Mouse (Mus musculus) heart, embryonic 13.5 days (tissue): ENCODE data around the gene Jam3. TPM values are rescaled to one million over a fixed set of nuclear protein-coding genes. Genes with fewer than 3 reads are reported as not detected.

Source experiments
- ATAC-seq: fragments of 200-750 bp; cut with Nextera tagmentation; 2 replicates; pipeline ENCODE4 v1.8.0; 2017; ENCODE audit warnings: moderate TSS enrichment; ENCODE audit not compliant: insufficient number of reproducible peaks, low FRiP score, low TSS enrichment; ENCODE audit errors: extremely low read depth
- H3K27ac ChIP-seq: fragments of 300-500 bp; sonication (generic); replicated peaks from 2 replicates; pipeline ENCODE4 v1.5.1; 2015; ENCODE audit warnings: moderate library complexity, mild to moderate bottlenecking, inconsistent platforms
- H3K27me3 ChIP-seq: fragments of 300-500 bp; sonication (generic); replicated peaks from 2 replicates; pipeline ENCODE4 v1.6.1; 2015; ENCODE audit warnings: mild to moderate bottlenecking, inconsistent platforms
- H3K36me3 ChIP-seq: fragments of 300-500 bp; sonication (generic); 2 replicates; pipeline ENCODE4 v1.6.1; 2015; ENCODE audit warnings: mild to moderate bottlenecking, inconsistent platforms
- H3K4me1 ChIP-seq: fragments of 300-500 bp; sonication (generic); 2 replicates; pipeline ENCODE4 v1.6.1; 2015; ENCODE audit warnings: inconsistent platforms
- H3K4me2 ChIP-seq: fragments of 300-500 bp; sonication (generic); 2 replicates; pipeline ENCODE4 v1.6.1; 2015; ENCODE audit warnings: inconsistent platforms, mild to moderate bottlenecking, moderate library complexity
- H3K4me3 ChIP-seq: fragments of 300-500 bp; sonication (generic); 2 replicates; pipeline ENCODE4 v1.5.1; 2015; ENCODE audit warnings: moderate library complexity, mild to moderate bottlenecking, inconsistent platforms
- H3K9ac ChIP-seq: fragments of 300-500 bp; sonication (generic); 2 replicates; pipeline ENCODE4 v1.6.1; 2015; ENCODE audit warnings: inconsistent platforms, mild to moderate bottlenecking, moderate library complexity
- H3K9me3 ChIP-seq: fragments of 300-500 bp; sonication (generic); 2 replicates; pipeline ENCODE4 v1.6.1; 2016; ENCODE audit warnings: inconsistent platforms
- WGBS: fragments of 180-500 bp; shearing (Covaris S2); methylation state at CpG from one replicate; pipeline ENCODE4 v1.1.7; 2015; ENCODE audit warnings: mixed read lengths; 5-methylcytosine and 5-hydroxymethylcytosine counted together
- polyA plus RNA-seq: library from polyadenylated mRNA; unstranded; fragments of >200 nt; fragmentation: Nextera tagmentation; extraction: Ambion mirVana; gene quantifications from 2 replicates; pipeline ENCODE4 v1.2.1, GENCODE M21; 2015

The Jam3 gene
- polyA plus RNA-seq, 1 experiment from 2014 or later = 39.8 TPM

- WGBS = 64% methylated on average over 10 of the region's 10 CpGs
- Histone ChIP-seq H3K36me3 (peaks cover 14% of the 10 kb centered on the region), H3K4me1 (peaks cover 45% of the 10 kb centered on the region), H3K4me2 (peak overlapping the region; percentile 25; the same call in 1 of the 2 replicates), H3K27me3 (no peaks in the 10 kb centered on the region), H3K9me3 (no peaks in the 10 kb centered on the region), H3K9ac (no peak overlapping the region), H3K27ac (peak overlapping the region; percentile 85), H3K4me3 (no peak overlapping the region)
- no peak; the same call in 1 of the 2 replicates for ATAC-seq
Measured at GRCm38 (mm10) chr9:27140432-27141065, 14.7 kb downstream of the Jam3 start.

- Histone ChIP-seq H3K9ac (no peak overlapping the region), H3K27me3 (no peaks in the 10 kb centered on the region), H3K36me3 (peaks cover 4% of the 10 kb centered on the region; the same call in 1 of the 2 replicates), H3K4me3 (no peak overlapping the region), H3K9me3 (no peaks in the 10 kb centered on the region), H3K27ac (no peak overlapping the region), H3K4me1 (peaks cover 35% of the 10 kb centered on the region), H3K4me2 (no peak overlapping the region)
- ATAC-seq = no peak
- WGBS = 57% methylated on average over 8 of the region's 8 CpGs
Measured at GRCm38 (mm10) chr9:27136651-27137050, 18.6 kb downstream of the Jam3 start.

DNA sequence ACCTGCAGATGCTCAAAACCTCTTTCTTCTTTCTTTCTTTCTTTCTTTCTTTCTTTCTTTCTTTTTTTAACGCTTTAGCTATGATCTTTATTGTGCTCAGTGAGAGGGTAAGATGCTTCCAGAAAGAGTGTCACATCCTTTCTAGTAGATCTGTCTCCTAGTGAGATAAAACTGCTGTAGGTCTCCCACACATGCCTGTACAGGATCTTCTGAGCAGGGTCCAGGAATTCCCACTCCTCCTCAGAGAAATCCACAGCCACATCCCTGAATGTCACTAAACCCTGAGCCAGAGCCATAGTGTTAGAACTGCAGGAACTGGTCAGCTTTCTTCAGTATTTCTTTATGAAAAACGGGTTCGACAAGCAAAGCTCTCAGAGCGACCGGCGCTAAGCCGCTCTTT, 19.8 kb downstream of the Jam3 start:
- ATAC-seq = no peak
- H3K4me2 ChIP-seq = no peak overlapping the region
- no peak overlapping the region for H3K27ac ChIP-seq
- no peak overlapping the region for H3K9ac ChIP-seq
- H3K27me3 ChIP-seq = no peaks in the 10 kb centered on the region
- H3K4me3 ChIP-seq = no peak overlapping the region
- WGBS = 89% methylated on average over 7 of the region's 7 CpGs
- peaks cover 22% of the 10 kb centered on the region for H3K4me1 ChIP-seq
- no peaks in the 10 kb centered on the region for H3K9me3 ChIP-seq
- H3K36me3 ChIP-seq = no peaks in the 10 kb centered on the region

DNA sequence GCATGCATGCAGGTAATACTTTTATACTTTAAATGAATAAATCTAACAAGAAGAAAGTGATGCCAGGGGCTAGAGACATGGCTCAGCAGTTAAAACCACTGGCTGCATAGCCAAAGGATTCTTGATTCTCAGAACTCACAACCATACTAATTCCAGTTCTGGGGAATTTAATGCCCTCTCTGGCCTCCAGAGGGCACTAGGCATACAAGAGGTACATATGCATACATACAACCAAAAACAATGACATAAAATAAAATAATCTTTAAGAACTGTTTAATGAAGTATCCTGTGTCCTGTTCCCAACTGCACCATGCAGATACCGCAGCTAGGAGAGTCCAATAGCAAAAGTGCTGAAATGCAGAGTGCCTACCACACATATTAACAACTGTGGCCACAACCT, 20.8 kb downstream of the Jam3 start:
- no peak overlapping the region for H3K4me3 ChIP-seq
- no peak overlapping the region for H3K9ac ChIP-seq
- H3K27me3 ChIP-seq = no peaks in the 10 kb centered on the region
- no peaks in the 10 kb centered on the region for H3K36me3 ChIP-seq
- WGBS = 60% methylated on average over 1 of the region's 1 CpGs
- no peak overlapping the region for H3K4me2 ChIP-seq
- H3K9me3 ChIP-seq = no peaks in the 10 kb centered on the region
- peaks cover 20% of the 10 kb centered on the region for H3K4me1 ChIP-seq
- no peak overlapping the region for H3K27ac ChIP-seq
- ATAC-seq = no peak

GRCm38 (mm10) chr9:27128629-27129028, 26.6 kb downstream of the Jam3 start:
- H3K9me3 ChIP-seq = no peaks in the 10 kb centered on the region
- no peaks in the 10 kb centered on the region for H3K27me3 ChIP-seq
- no peak overlapping the region for H3K4me3 ChIP-seq
- no peak overlapping the region for H3K27ac ChIP-seq
- H3K36me3 ChIP-seq = no peaks in the 10 kb centered on the region
- 30% methylated on average over 4 of the region's 4 CpGs for WGBS
- no peak overlapping the region for H3K4me2 ChIP-seq
- H3K9ac ChIP-seq = no peak overlapping the region
- peaks cover 24% of the 10 kb centered on the region for H3K4me1 ChIP-seq
- no peak for ATAC-seq

- no peak overlapping the region for H3K9ac ChIP-seq
- H3K27ac ChIP-seq = no peak overlapping the region
- H3K9me3 ChIP-seq = no peaks in the 10 kb centered on the region
- no peak for ATAC-seq
- H3K4me2 ChIP-seq = no peak overlapping the region
- WGBS = 86% methylated on average over 6 of the region's 6 CpGs
- H3K4me3 ChIP-seq = no peak overlapping the region
- H3K4me1 ChIP-seq = peaks cover 27% of the 10 kb centered on the region
- H3K36me3 ChIP-seq = no peaks in the 10 kb centered on the region
- H3K27me3 ChIP-seq = no peaks in the 10 kb centered on the region
Measured at GRCm38 (mm10) chr9:27126543-27126942, 28.7 kb downstream of the Jam3 start.

DNA sequence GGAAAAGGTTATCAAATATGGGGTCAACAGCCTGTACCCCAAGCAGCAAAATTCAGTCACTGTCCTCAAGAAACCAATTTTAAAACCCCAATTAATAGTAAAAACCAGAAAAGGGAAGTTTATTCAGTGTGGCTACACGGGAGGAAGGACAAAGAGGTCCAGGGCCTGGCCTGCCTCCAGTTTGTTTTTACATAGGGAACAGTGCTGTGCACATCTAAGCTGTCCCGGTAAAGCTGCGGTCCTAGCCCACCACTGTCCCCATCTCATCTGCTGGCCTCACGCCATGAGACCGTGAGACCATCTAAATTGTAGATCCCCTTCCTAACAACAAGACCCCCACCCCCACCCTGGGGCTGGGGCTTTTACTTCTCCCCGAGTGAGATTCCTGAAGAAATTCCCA, 29.8 kb downstream of the Jam3 start:
- H3K27me3 ChIP-seq = no peaks in the 10 kb centered on the region
- no peak for ATAC-seq
- H3K9ac ChIP-seq = no peak overlapping the region
- no peak overlapping the region for H3K27ac ChIP-seq
- no peak overlapping the region for H3K4me3 ChIP-seq
- no peaks in the 10 kb centered on the region for H3K36me3 ChIP-seq
- H3K4me1 ChIP-seq = peaks cover 27% of the 10 kb centered on the region
- H3K4me2 ChIP-seq = no peak overlapping the region
- no peaks in the 10 kb centered on the region for H3K9me3 ChIP-seq
- WGBS = 61% methylated on average over 6 of the region's 6 CpGs

- 69% methylated on average over 2 of the region's 2 CpGs for WGBS
- H3K27ac ChIP-seq = no peak overlapping the region
- H3K4me2 ChIP-seq = no peak overlapping the region
- no peaks in the 10 kb centered on the region for H3K9me3 ChIP-seq
- H3K4me3 ChIP-seq = no peak overlapping the region
- no peaks in the 10 kb centered on the region for H3K36me3 ChIP-seq
- H3K4me1 ChIP-seq = peaks cover 25% of the 10 kb centered on the region
- no peaks in the 10 kb centered on the region for H3K27me3 ChIP-seq
- no peak for ATAC-seq
- no peak overlapping the region for H3K9ac ChIP-seq
Measured at GRCm38 (mm10) chr9:27123947-27124346, 31.3 kb downstream of the Jam3 start.

GRCm38 (mm10) chr9:27122963-27123362, 32.3 kb downstream of the Jam3 start:
- no peaks in the 10 kb centered on the region for H3K36me3 ChIP-seq
- H3K27me3 ChIP-seq = no peaks in the 10 kb centered on the region
- H3K4me3 ChIP-seq = no peak overlapping the region
- 83% methylated on average over 4 of the region's 4 CpGs for WGBS
- no peak overlapping the region for H3K4me2 ChIP-seq
- ATAC-seq = no peak
- no peak overlapping the region for H3K27ac ChIP-seq
- peaks cover 20% of the 10 kb centered on the region for H3K4me1 ChIP-seq
- H3K9me3 ChIP-seq = no peaks in the 10 kb centered on the region
- no peak overlapping the region for H3K9ac ChIP-seq

DNA sequence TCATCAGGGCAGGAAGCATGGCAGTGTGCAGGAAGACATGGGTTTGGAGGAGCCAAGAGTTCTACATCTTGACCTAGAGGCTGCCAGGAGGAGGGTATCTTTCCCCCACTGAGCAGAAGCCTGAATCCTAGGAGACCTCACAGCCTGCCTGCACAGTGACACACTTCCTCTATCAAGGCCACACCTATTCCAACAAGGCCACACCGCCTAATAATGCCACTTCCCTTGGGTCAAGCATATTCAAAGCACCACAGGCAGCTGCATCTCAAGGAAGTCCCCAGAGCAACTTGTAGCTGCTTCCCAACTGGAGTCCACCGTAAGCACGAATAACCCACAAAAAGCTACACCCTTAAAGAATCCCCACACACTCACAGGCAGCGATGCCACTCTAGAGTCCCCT, 33.1 kb downstream of the Jam3 start:
- Histone ChIP-seq H3K27ac (no peak overlapping the region), H3K36me3 (no peaks in the 10 kb centered on the region), H3K4me1 (peaks cover 20% of the 10 kb centered on the region), H3K4me2 (no peak overlapping the region), H3K9me3 (no peaks in the 10 kb centered on the region), H3K9ac (no peak overlapping the region), H3K27me3 (no peaks in the 10 kb centered on the region), H3K4me3 (no peak overlapping the region)
- WGBS = 83% methylated on average over 4 of the region's 4 CpGs
- no peak for ATAC-seq

DNA sequence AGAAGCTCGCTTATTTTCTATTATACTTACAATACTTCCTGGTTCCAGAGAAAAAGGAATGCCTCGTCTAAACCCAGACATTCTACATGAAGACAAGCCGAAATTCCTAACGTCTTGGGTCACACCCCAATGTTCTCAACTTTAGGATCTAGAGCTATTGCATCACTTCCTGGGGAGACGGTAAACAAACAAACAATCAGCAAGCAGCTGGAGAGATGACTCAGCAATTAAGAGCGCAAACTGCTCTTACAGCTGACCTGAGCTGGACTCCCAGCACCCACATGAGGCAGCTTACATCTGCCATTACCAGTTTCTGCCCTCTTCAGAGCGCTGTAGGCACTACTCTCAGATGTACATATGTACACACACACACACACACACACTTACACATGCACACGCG, 34.0 kb downstream of the Jam3 start:
- Histone ChIP-seq H3K4me2 (no peak overlapping the region), H3K9ac (no peak overlapping the region), H3K27me3 (no peaks in the 10 kb centered on the region), H3K4me3 (no peak overlapping the region), H3K36me3 (no peaks in the 10 kb centered on the region), H3K4me1 (peaks cover 20% of the 10 kb centered on the region), H3K9me3 (no peaks in the 10 kb centered on the region), H3K27ac (no peak overlapping the region)
- no peak for ATAC-seq
- WGBS = 85% methylated on average over 9 of the region's 9 CpGs

DNA sequence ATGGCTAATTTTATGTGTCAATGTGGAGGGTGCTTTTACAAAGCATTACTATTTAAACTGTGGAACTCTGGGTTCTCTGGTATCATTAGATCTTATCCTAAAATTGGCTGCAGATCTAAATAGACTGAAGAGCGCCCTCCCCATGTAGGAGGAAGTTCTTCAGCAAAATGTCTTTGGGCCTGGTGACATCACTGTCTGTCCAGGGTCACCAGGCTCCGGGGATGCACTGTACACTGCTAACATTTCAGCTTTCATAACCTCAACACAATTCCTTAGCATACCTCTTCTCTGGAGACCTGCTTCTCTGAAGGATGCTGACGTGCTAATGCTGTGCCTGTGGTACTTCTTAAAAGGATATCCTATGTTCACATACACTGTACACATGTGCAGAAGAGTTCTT, 43.5 kb downstream of the Jam3 start:
- WGBS = 80% methylated on average over 3 of the region's 3 CpGs
- H3K27me3 ChIP-seq = no peaks in the 10 kb centered on the region
- peaks cover 36% of the 10 kb centered on the region for H3K4me1 ChIP-seq
- ATAC-seq = no peak
- no peak overlapping the region for H3K9ac ChIP-seq
- H3K4me3 ChIP-seq = no peak overlapping the region
- peak overlapping the region; percentile 87; the same call in 1 of the 2 replicates for H3K27ac ChIP-seq
- no peaks in the 10 kb centered on the region for H3K9me3 ChIP-seq
- H3K4me2 ChIP-seq = no peak overlapping the region
- no peaks in the 10 kb centered on the region for H3K36me3 ChIP-seq
